Mouse (Mus musculus) CD4-positive, CD25-positive, alpha-beta regulatory T cell (primary cell): ENCODE results near the gene Palld. TPM values are rescaled to one million over a fixed set of nuclear protein-coding genes. Genes with fewer than 3 reads are reported as not detected.

Experiments used
- polyA plus RNA-seq: library from polyadenylated mRNA; unstranded; fragments of 100-300 nt; shearing (Covaris generic); gene quantifications from one replicate; pipeline ENCODE4 v1.2.1, GENCODE M21; 2017

Palld gene
- polyA plus RNA-seq, result 0.86 TPM

GRCm38 (mm10) chr8:61902521-61902920 is at the start of gene Palld:
Gene Palld, minus strand, starts transcription at chr8:61902690.

DNA sequence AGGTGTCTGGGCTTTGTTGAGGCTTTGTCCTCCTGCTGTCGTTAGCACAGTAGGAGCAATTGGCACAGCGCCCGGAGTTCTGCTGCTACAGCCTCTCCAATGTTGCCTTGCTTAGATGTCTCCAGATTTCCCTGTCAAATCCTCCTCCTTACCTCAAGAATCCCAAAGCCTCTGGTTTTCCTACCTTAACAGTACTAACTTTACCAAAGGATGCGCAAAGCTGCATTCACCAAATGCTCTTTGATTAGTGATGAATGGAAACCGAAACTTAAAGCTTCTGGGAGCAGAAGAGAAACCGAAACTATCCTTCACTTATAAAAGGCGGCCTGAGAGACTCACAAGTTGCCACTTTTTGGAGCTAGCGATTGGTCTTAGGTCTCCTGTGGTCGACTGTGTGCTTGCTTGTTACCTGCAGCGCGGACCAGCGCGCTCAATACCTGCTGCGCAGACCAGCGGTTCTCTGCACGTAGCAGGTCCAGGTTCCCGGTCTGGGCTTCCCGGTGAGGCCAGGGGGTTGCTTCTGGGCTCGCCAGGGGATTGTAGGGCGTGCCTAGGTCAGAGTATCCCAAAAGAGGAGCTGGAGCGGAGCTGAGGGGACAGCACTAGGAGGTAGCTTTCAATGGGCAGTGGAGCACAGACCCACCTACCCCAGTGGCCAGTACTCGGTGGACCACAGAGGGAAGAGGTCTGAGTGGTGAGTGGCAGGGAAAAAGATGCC is 25.4 kb upstream of the Palld start, which contains the start of gene Ddx60:
TSS of gene Ddx60 (plus strand) at position 311 of the 718 bp plus-strand sequence.

GRCm38 (mm10) chr8:61487597-61488156 is 414.8 kb downstream of the Palld start, which contains the start of gene Cbr4:
Gene Cbr4, plus strand, starts transcription at chr8:61487734.

Other genes starting within 250 kb of the Palld start
- 32.3 TPM for gene Ddx60, start 25.4 kb upstream of the Palld start, polyA plus RNA-seq
- gene Anxa10, start 220.5 kb upstream of the Palld start, polyA plus RNA-seq, result not detected